Mouse (Mus musculus) neural tube, embryonic 14.5 days (tissue): Measurements from ENCODE around the gene 4931406C07Rik. TPM values are rescaled to one million over a fixed set of nuclear protein-coding genes. Genes with fewer than 3 reads are reported as not detected.

ENCODE experiments used
- ATAC-seq: fragments of 200-750 bp; cut with Nextera tagmentation; 2 replicates; pipeline ENCODE4 v1.8.0; 2017; ENCODE audit warnings: low read depth, mild to moderate bottlenecking, moderate TSS enrichment, moderate library complexity
- H3K27ac ChIP-seq: fragments of 300-500 bp; sonication (generic); 2 replicates; pipeline ENCODE4 v1.5.1; 2014; ENCODE audit warnings: low read depth, mild to moderate bottlenecking, control low read depth, low read length, moderate library complexity, mixed read lengths
- H3K27me3 ChIP-seq: fragments of 300-500 bp; sonication (generic); 2 replicates; pipeline ENCODE4 v1.6.1; 2014; ENCODE audit warnings: low read length; ENCODE audit not compliant: control insufficient read depth, insufficient read depth
- H3K36me3 ChIP-seq: fragments of 300-500 bp; sonication (generic); 2 replicates; pipeline ENCODE4 v1.6.1; 2014; ENCODE audit warnings: low read length, mixed read lengths; ENCODE audit not compliant: control insufficient read depth, insufficient read depth
- H3K4me1 ChIP-seq: fragments of 300-500 bp; sonication (generic); 2 replicates; pipeline ENCODE4 v1.6.1; 2014; ENCODE audit warnings: low read length; ENCODE audit not compliant: control insufficient read depth, insufficient read depth
- H3K4me2 ChIP-seq: fragments of 300-500 bp; sonication (generic); 2 replicates; pipeline ENCODE4 v1.6.1; 2014; ENCODE audit warnings: mild to moderate bottlenecking, low read depth, low read length, control low read depth
- H3K4me3 ChIP-seq: fragments of 300-500 bp; sonication (generic); 2 replicates; pipeline ENCODE4 v1.5.1; 2014; ENCODE audit warnings: low read depth, low read length, control low read depth, mixed read lengths
- H3K9ac ChIP-seq: fragments of 300-500 bp; sonication (generic); replicated peaks from 2 replicates; pipeline ENCODE4 v1.6.1; 2014; ENCODE audit warnings: low read depth, mild to moderate bottlenecking, control low read depth, low read length, mixed read lengths
- H3K9me3 ChIP-seq: fragments of 300-500 bp; sonication (generic); 2 replicates; pipeline ENCODE4 v1.6.1; 2016; ENCODE audit warnings: low read length; ENCODE audit not compliant: control insufficient read depth
- WGBS: fragments of 180-500 bp; shearing (Covaris S2); extraction: QIAGEN DNeasy Blood & Tissue Kit; methylation state at CpG from one replicate; pipeline ENCODE4 v1.1.7; 2014; 5-methylcytosine and 5-hydroxymethylcytosine counted together
- polyA plus RNA-seq: library from polyadenylated mRNA; unstranded; fragments of >200 nt; fragmentation: Nextera tagmentation; extraction: Ambion mirVana; gene quantifications from 2 replicates; pipeline ENCODE4 v1.2.1, GENCODE M21; 2014

The 4931406C07Rik gene
- polyA plus RNA-seq, 1 experiment from 2014 or later = 13.4 TPM

- Histone ChIP-seq H3K27ac (peak overlapping the region; percentile 82), H3K4me3 (peak overlapping the region; percentile 85), H3K4me1 (peaks cover 15% of the 10 kb centered on the region), H3K4me2 (peak overlapping the region; percentile 87), H3K27me3 (no peaks in the 10 kb centered on the region), H3K9ac (peak overlapping the region; percentile 90), H3K9me3 (no peaks in the 10 kb centered on the region), H3K36me3 (peaks cover 14% of the 10 kb centered on the region)
- ATAC-seq = no peak
- 10% methylated on average over 19 of the region's 19 CpGs for WGBS
These were observed 27.1 kb downstream of the 4931406C07Rik start for GRCm38 (mm10) chr9:15279139-15279648.

DNA sequence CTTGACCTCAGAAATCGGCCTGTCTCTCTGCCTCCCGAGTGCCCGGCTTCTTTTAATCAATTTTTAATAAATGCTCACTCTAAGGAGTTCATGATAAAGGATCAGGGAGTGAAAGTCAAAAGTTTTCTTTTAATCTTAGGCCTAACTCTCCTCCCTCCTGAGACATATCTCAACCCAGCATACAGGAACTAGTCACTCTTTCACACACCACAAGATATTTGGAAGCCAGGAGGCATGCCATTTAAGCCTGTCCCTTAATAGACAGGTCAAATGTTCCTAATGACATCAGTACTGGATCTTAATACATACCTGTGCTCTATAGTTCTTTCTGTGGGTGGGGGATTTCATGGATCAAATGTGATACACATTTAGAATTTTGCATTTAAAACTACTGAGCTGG, 27.9 kb downstream of the 4931406C07Rik start:
- ATAC-seq = no peak
- no peaks in the 10 kb centered on the region for H3K9me3 ChIP-seq
- H3K27ac ChIP-seq = no peak overlapping the region
- H3K9ac ChIP-seq = no peak overlapping the region; the same call in 1 of the 2 replicates
- H3K4me2 ChIP-seq = no peak overlapping the region
- peaks cover 23% of the 10 kb centered on the region for H3K36me3 ChIP-seq
- H3K27me3 ChIP-seq = no peaks in the 10 kb centered on the region
- 94% methylated on average over 3 of the region's 3 CpGs for WGBS
- peaks cover 15% of the 10 kb centered on the region for H3K4me1 ChIP-seq
- H3K4me3 ChIP-seq = no peak overlapping the region

DNA sequence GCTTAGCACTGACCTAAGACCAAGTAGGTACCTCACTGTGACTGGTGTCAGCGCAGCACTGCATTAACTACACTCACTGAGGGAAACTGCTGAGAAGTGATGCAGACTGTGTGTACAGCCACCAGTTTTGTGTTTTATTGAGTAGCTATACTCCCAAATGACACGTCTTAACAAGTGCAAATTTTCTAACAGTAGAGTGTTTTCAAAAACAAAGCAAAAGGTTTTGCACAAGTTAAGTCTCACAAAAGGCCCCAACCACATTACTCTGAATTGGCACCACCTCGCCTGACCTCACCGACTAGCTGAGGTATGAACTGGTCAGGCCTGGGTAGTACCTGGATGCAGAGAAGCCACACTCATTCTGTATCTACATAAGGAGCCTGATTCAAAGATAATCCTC, 29.4 kb downstream of the 4931406C07Rik start:
- H3K27ac ChIP-seq = no peak overlapping the region
- no peaks in the 10 kb centered on the region for H3K27me3 ChIP-seq
- H3K4me3 ChIP-seq = no peak overlapping the region
- 94% methylated on average over 4 of the region's 4 CpGs for WGBS
- no peaks in the 10 kb centered on the region for H3K9me3 ChIP-seq
- no peak overlapping the region for H3K4me2 ChIP-seq
- H3K4me1 ChIP-seq = peaks cover 15% of the 10 kb centered on the region
- no peak overlapping the region for H3K9ac ChIP-seq
- peaks cover 38% of the 10 kb centered on the region for H3K36me3 ChIP-seq
- no peak for ATAC-seq

GRCm38 (mm10) chr9:15273981-15274380, 32.3 kb downstream of the 4931406C07Rik start:
- peaks cover 60% of the 10 kb centered on the region for H3K36me3 ChIP-seq

DNA sequence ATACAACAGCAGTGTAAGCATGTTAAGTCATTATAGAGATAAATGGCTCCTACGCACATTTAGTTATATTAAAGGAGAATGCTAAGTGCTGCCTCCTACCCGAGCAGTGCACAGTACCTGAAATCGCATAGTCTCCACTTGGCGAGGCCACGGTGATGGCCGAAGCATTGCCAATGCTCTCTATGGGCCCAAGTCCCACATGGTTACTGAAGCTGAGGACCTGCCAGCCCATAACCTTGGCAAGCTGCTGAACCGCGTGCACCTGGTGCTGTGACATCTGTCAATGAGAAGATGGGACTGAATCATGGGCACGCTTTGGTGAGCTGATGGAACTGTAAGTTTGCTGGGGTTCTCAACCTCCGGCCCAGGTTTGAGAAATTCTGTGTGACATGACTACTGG, 42.8 kb downstream of the 4931406C07Rik start:
- Histone ChIP-seq H3K4me2 (no peak overlapping the region), H3K4me1 (no peaks in the 10 kb centered on the region), H3K27me3 (no peaks in the 10 kb centered on the region), H3K4me3 (no peak overlapping the region), H3K9me3 (no peaks in the 10 kb centered on the region), H3K9ac (no peak overlapping the region), H3K36me3 (peaks cover 54% of the 10 kb centered on the region), H3K27ac (no peak overlapping the region)
- no peak for ATAC-seq
- WGBS = 97% methylated on average over 10 of the region's 10 CpGs

More at GRCm38 (mm10) chr9:15273981-15274380, 32.3 kb downstream of the 4931406C07Rik start:
- Histone ChIP-seq H3K4me3 (no peak overlapping the region), H3K4me2 (no peak overlapping the region), H3K4me1 (peaks cover 6% of the 10 kb centered on the region), H3K9ac (no peak overlapping the region), H3K27me3 (no peaks in the 10 kb centered on the region), H3K9me3 (no peaks in the 10 kb centered on the region), H3K27ac (no peak overlapping the region)
- 97% methylated on average over 2 of the region's 2 CpGs for WGBS
- ATAC-seq = no peak

- Histone ChIP-seq H3K4me3 (no peak overlapping the region), H3K27ac (no peak overlapping the region), H3K9ac (no peak overlapping the region), H3K9me3 (no peaks in the 10 kb centered on the region), H3K4me1 (no peaks in the 10 kb centered on the region), H3K27me3 (no peaks in the 10 kb centered on the region), H3K36me3 (peaks cover 50% of the 10 kb centered on the region), H3K4me2 (no peak overlapping the region)
- ATAC-seq = no peak
- 97% methylated on average over 8 of the region's 8 CpGs for WGBS
These were observed 44.3 kb downstream of the 4931406C07Rik start for GRCm38 (mm10) chr9:15261980-15262379.

DNA sequence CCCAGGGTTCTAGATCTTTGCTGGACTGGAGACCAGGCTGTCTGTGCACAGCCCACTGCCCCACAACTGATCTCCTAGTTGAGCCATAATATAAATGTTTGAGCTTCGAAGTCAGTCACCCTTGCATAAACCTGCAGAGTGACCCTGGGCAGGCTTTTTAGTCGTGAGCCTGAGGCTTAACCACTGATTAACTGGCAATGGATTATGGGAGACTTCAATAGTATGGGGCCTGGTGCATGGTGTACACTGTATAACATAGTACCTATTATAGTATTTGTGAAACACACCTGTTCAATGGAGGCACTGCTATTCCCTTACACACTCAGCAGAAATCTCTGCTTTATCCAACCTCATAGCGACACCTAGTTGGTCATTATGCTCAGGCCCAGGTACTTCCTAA, 50.0 kb downstream of the 4931406C07Rik start:
- WGBS = 82% methylated on average over 3 of the region's 3 CpGs
- H3K36me3 ChIP-seq = peaks cover under 1% of the 10 kb centered on the region; the same call in 1 of the 2 replicates
- H3K9me3 ChIP-seq = no peaks in the 10 kb centered on the region
- H3K4me2 ChIP-seq = no peak overlapping the region
- no peaks in the 10 kb centered on the region for H3K27me3 ChIP-seq
- no peak overlapping the region for H3K27ac ChIP-seq
- no peak for ATAC-seq
- no peak overlapping the region for H3K9ac ChIP-seq
- H3K4me1 ChIP-seq = no peaks in the 10 kb centered on the region
- H3K4me3 ChIP-seq = no peak overlapping the region

DNA sequence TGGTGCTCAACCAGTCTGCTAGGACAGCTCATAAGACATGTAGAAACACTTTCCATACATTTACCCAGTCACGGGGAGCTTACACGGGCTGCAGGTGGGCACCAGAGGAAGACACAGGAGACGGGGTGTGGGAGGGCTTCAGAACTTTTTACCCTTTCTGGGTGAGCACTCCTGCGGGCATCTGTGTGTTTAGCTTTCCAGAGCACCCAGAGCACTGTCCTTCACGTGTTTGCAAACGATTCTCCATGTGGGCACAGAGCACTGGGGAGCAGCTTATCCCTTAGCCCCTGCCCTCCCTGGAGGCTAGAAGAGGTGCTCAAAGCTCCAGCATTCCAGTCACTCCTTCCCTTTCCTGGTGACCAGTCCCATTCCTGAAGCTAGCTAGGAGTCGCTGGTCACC, 51.7 kb downstream of the 4931406C07Rik start:
- H3K9me3 ChIP-seq = no peaks in the 10 kb centered on the region
- no peak overlapping the region for H3K27ac ChIP-seq
- ATAC-seq = no peak
- no peak overlapping the region for H3K4me3 ChIP-seq
- no peak overlapping the region for H3K4me2 ChIP-seq
- no peaks in the 10 kb centered on the region for H3K36me3 ChIP-seq
- no peaks in the 10 kb centered on the region for H3K4me1 ChIP-seq
- H3K27me3 ChIP-seq = no peaks in the 10 kb centered on the region
- 84% methylated on average over 7 of the region's 7 CpGs for WGBS
- no peak overlapping the region for H3K9ac ChIP-seq

- H3K27me3 ChIP-seq = no peaks in the 10 kb centered on the region
- H3K36me3 ChIP-seq = no peaks in the 10 kb centered on the region
- WGBS = 80% methylated on average over 7 of the region's 7 CpGs
- no peak overlapping the region for H3K27ac ChIP-seq
- H3K4me3 ChIP-seq = no peak overlapping the region
- H3K9ac ChIP-seq = no peak overlapping the region
- H3K4me1 ChIP-seq = no peaks in the 10 kb centered on the region
- ATAC-seq = no peak
- H3K9me3 ChIP-seq = no peaks in the 10 kb centered on the region
- no peak overlapping the region for H3K4me2 ChIP-seq
These were observed 54.1 kb downstream of the 4931406C07Rik start for GRCm38 (mm10) chr9:15252196-15252595.
